Comparison of ENCODE assay signal across 10 mouse cellular contexts in genomic region chr10:125317317-125317716, GRCm38 (mm10).
A peak's percentile ranks its signal among the peaks of the same experiment; 100 is the strongest.
DNase-seq lines count a peak whose midpoint lies in the region; ATAC-seq and TF ChIP-seq lines count a peak whose summit lies in the region.
"Had no signal": no experiment of that assay in that cellular context is flagged by ENCODE, and none has a peak within 500 bp of the region (broad histone marks: within the 10 kb centered on the region; RNA-seq: fewer than 3 reads in every experiment).

No protein-coding gene starts in this region.

- peak; percentile 29; the same call in 1 of the 2 replicates for ATAC-seq in hindbrain, postnatal 0 days
- no peak for ATAC-seq in hindbrain, embryonic 14.5 days (ENCODE audit: low FRiP score)

- no peak overlapping the region for H3K27ac ChIP-seq in hindbrain, postnatal 0 days
- no peak overlapping the region for H3K27ac ChIP-seq in hindbrain, embryonic 14.5 days
- H3K27ac ChIP-seq: heart, embryonic 13.5 days; midbrain, embryonic 12.5 days had no signal

- no peaks in the 10 kb centered on the region for H3K36me3 ChIP-seq in hindbrain, postnatal 0 days (ENCODE audit: insufficient read depth, low read length)
- no peaks in the 10 kb centered on the region for H3K36me3 ChIP-seq in hindbrain, embryonic 14.5 days (replicated peaks; ENCODE audit: control insufficient read depth, insufficient read depth)
- H3K36me3 ChIP-seq: heart, embryonic 13.5 days; midbrain, embryonic 12.5 days had no signal

- H3K9ac ChIP-seq in hindbrain, postnatal 0 days (replicated peaks; ENCODE audit: low read length): no peak overlapping the region
- no peak overlapping the region for H3K9ac ChIP-seq in hindbrain, embryonic 14.5 days
- H3K9ac ChIP-seq: heart, embryonic 13.5 days; midbrain, embryonic 12.5 days had no signal

- peak; percentile 56 for DNase-seq in hindbrain, postnatal 0 days (ENCODE audit: low spot score)
- DNase-seq in hindbrain, embryonic 14.5 days (ENCODE audit: low spot score): no peak
- DNase-seq in right cerebral cortex, postnatal 14 days: peak; percentile 24
- no peak for DNase-seq in right cerebral cortex, adult 18-20 months
- peak; percentile 20 to 29 for DNase-seq in layer of hippocampus, postnatal 10 days (ENCODE audit: low spot score in 2 of 2)
- DNase-seq in thymus, postnatal 14 days: peak; percentile 31
- no peak for DNase-seq in cerebellum, adult 11 months
- no peak for DNase-seq in spleen, adult 12 weeks (ENCODE audit: low spot score)

- no peak overlapping the region for H3K4me3 ChIP-seq in hindbrain, postnatal 0 days (ENCODE audit: low read length)
- no peak overlapping the region for H3K4me3 ChIP-seq in hindbrain, embryonic 14.5 days (replicated peaks; ENCODE audit: low read length)
- H3K4me3 ChIP-seq: heart, embryonic 13.5 days; midbrain, embryonic 12.5 days had no signal

- H3K9me3 ChIP-seq in hindbrain, postnatal 0 days (ENCODE audit: low read length): no peaks in the 10 kb centered on the region
- no peaks in the 10 kb centered on the region for H3K9me3 ChIP-seq in hindbrain, embryonic 14.5 days (ENCODE audit: control insufficient read depth, low read length)
- H3K9me3 ChIP-seq: heart, embryonic 13.5 days; midbrain, embryonic 12.5 days had no signal

- no peaks in the 10 kb centered on the region for H3K4me1 ChIP-seq in hindbrain, postnatal 0 days (ENCODE audit: insufficient read depth, low read length)
- H3K4me1 ChIP-seq in hindbrain, embryonic 14.5 days (replicated peaks; ENCODE audit: control insufficient read depth, insufficient read depth, low read length): no peaks in the 10 kb centered on the region
- H3K4me1 ChIP-seq: midbrain, embryonic 12.5 days had no signal

- WGBS in hindbrain, postnatal 0 days: 65% methylated on average over 6 of the region's 6 CpGs
- 70% methylated on average over 6 of the region's 6 CpGs for WGBS in hindbrain, embryonic 14.5 days

- peak; percentile 55 for TF ChIP-seq CTCF in hindbrain, postnatal 0 days (IDR thresholded peaks at IDR 0.05; ENCODE audit: low read depth)

- no peak overlapping the region for H3K4me2 ChIP-seq in hindbrain, postnatal 0 days (ENCODE audit: low read depth, low read length)
- H3K4me2 ChIP-seq in hindbrain, embryonic 14.5 days (replicated peaks): no peak overlapping the region
- H3K4me2 ChIP-seq: heart, embryonic 13.5 days; midbrain, embryonic 12.5 days had no signal

- no peaks in the 10 kb centered on the region for H3K27me3 ChIP-seq in hindbrain, postnatal 0 days (ENCODE audit: insufficient read depth, low read length)
- H3K27me3 ChIP-seq in hindbrain, embryonic 14.5 days (ENCODE audit: control insufficient read depth, insufficient read depth, low read length): no peaks in the 10 kb centered on the region
- H3K27me3 ChIP-seq: heart, embryonic 13.5 days; midbrain, embryonic 12.5 days had no signal

Comparison
In these comparisons a context has a peak if more than half of its experiments do, and no peak if none do; other contexts are left out.
1. DNase-seq: peak in hindbrain, postnatal 0 days (single experiment), right cerebral cortex, postnatal 14 days (single experiment), layer of hippocampus, postnatal 10 days (2 of 2) and thymus, postnatal 14 days (single experiment); none in hindbrain, embryonic 14.5 days (single experiment), right cerebral cortex, adult 18-20 months (single experiment), cerebellum, adult 11 months (single experiment) and spleen, adult 12 weeks (single experiment).